Mouse (Mus musculus): ENCODE results near the gene Zfp622. TPM values are rescaled to one million over a fixed set of nuclear protein-coding genes. Genes with fewer than 3 reads are reported as not detected.

Gene Zfp622
- polyA plus RNA-seq, 1 experiment = 70.8 TPM

DNA sequence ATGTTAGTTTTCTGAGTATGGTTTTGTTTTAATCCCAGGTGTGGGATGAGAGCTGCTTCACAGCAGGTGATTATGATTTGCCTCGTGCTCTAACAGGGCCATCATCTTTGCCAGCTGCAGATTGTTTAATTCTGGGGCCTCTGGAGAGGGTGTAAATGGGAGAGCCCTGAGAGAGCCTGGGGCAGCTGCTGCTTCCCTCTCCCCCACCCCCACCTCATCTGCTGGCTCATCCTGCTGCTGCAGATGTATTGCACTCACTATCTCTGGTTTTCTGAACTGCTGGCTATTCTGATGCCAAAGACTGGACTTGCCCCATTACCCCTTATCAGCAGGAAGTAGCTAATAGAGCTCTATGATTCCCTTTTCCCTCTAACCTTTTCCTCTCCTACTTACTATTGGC is 56.4 kb downstream of the Zfp622 start:
- H3K27me3 ChIP-seq (ENCODE audit: control insufficient read depth, insufficient read depth, low read length, poor library complexity, severe bottlenecking) = no peaks in the 10 kb centered on the region
- no peak for TF ChIP-seq POLR2A (IDR thresholded peaks at IDR 0.05; ENCODE audit: insufficient read depth, low read length)

DNA sequence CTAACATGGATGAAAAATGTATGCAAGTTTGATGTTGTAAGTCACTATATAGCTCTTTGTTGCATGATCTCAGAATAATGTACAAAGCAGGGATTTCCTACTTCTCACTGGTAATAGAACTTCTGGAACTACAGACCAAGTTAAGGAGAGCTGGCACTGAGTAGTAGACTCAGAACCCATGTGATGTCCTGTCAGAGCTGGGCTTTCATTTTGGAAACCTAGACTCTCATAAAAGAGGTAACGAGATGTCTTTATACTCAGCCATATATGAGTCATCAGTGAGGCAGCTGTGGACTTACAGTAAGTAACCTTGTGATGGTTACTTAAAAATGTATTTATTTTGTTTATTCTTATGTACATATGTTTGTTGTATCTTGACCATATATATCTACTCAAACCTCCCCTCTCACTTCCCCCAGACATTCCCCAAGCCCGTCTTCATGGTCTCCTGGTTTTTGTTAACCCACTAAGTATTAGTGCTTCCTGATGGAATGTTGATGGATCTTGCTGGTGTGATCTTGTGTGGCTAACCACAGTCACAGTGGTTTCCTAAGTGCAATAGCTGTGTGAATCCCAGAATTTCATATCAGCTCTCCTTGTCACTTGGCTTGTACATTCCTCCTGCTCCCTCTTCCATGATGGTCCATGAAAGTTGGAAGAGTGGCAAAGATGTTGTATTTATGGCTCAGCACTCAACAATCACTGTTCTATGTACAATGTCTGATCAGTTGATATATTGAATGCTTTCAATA is 57.2 kb downstream of the Zfp622 start:
- TF ChIP-seq EP300 (IDR thresholded peaks at IDR 0.05; ENCODE audit: insufficient read depth, low read depth, low read length) (no peak), CTCF (IDR thresholded peaks at IDR 0.05; ENCODE audit: low read depth, low read length) (no peak), POLR2A (IDR thresholded peaks at IDR 0.05; ENCODE audit: insufficient read depth, low read length) (no peak)
- Histone ChIP-seq H3K9ac (ENCODE audit: low read depth, poor library complexity, severe bottlenecking) (no peak overlapping the region), H3K27me3 (ENCODE audit: control insufficient read depth, insufficient read depth, low read length, poor library complexity, severe bottlenecking) (no peaks in the 10 kb centered on the region), H3K36me3 (ENCODE audit: control insufficient read depth, insufficient read depth, low read length, poor library complexity, severe bottlenecking) (no peaks in the 10 kb centered on the region), H3K4me3 (ENCODE audit: low read depth, low read length) (no peak overlapping the region), H3K27ac (ENCODE audit: insufficient read depth, low read length) (no peak overlapping the region), H3K9me3 (replicated peaks; ENCODE audit: control insufficient read depth, insufficient read depth, low read length, poor library complexity, severe bottlenecking) (no peaks in the 10 kb centered on the region), H3K4me1 (ENCODE audit: control insufficient read depth, insufficient read depth, low read length) (no peaks in the 10 kb centered on the region)

More for the DNA sequence above, 56.4 kb downstream of the Zfp622 start:
- no peak overlapping the region for H3K9ac ChIP-seq (ENCODE audit: low read depth, poor library complexity, severe bottlenecking)
- no peaks in the 10 kb centered on the region for H3K4me1 ChIP-seq (ENCODE audit: control insufficient read depth, insufficient read depth, low read length)
- no peaks in the 10 kb centered on the region for H3K36me3 ChIP-seq (ENCODE audit: control insufficient read depth, insufficient read depth, low read length, poor library complexity, severe bottlenecking)
- no peak overlapping the region for H3K27ac ChIP-seq (ENCODE audit: insufficient read depth, low read length)
- no peak overlapping the region for H3K4me3 ChIP-seq (ENCODE audit: low read depth, low read length)
- H3K9me3 ChIP-seq (replicated peaks; ENCODE audit: control insufficient read depth, insufficient read depth, low read length, poor library complexity, severe bottlenecking) = no peaks in the 10 kb centered on the region

Other genes starting within 250 kb of the Zfp622 start
- gene Retreg1, start 141.2 kb upstream of the Zfp622 start, polyA plus RNA-seq (2011; ENCODE audit: insufficient read depth, insufficient read length, low read depth, missing spikeins) = 15.2 and 16.5 TPM in 2 replicates